Mouse (Mus musculus) MEL (cell line): ENCODE measurements around the gene Dusp23. TPM values are rescaled to one million over a fixed set of nuclear protein-coding genes. Genes with fewer than 3 reads are reported as not detected.

Experiments used
- DNase-seq: peaks from one replicate; pipeline ENCODE4 v3.0.0; 2011; ENCODE audit warnings: low read depth, low spot score
- H3K27ac ChIP-seq: 2 replicates; pipeline ENCODE4 v1.5.1; 2012; ENCODE audit warnings: low read depth, mild to moderate bottlenecking, control low read depth, low read length, moderate library complexity; ENCODE audit not compliant: control insufficient read depth
- H3K27me3 ChIP-seq, 2 experiments: fragments of 150-350 bp in 1 of 2; sonication (generic) in 1 of 2; 2 replicates each; pipeline ENCODE4 v1.6.1; 2012; ENCODE audit warnings: low read length in 2 of 2, mild to moderate bottlenecking in 2 of 2, improper control_type of control experiment in 1 of 2, moderate library complexity in 1 of 2; ENCODE audit not compliant: insufficient read depth in 2 of 2, control insufficient read depth in 1 of 2
- H3K36me3 ChIP-seq, 2 experiments: 2 replicates each; pipeline ENCODE4 v1.6.1; 2012 to 2014; ENCODE audit warnings: low read length in 2 of 2, improper control_type of control experiment in 1 of 2, inconsistent platforms in 1 of 2, mild to moderate bottlenecking in 1 of 2; ENCODE audit not compliant: insufficient read depth in 2 of 2, control insufficient read depth in 1 of 2
- H3K4me1 ChIP-seq, 2 experiments: fragments of 150-350 bp in 1 of 2; sonication (generic) in 1 of 2; 2 replicates each; pipeline ENCODE4 v1.6.1; 2012; ENCODE audit warnings: low read length in 2 of 2, improper control_type of control experiment in 1 of 2, mild to moderate bottlenecking in 1 of 2; ENCODE audit not compliant: insufficient read depth in 2 of 2, control insufficient read depth in 1 of 2
- H3K4me3 ChIP-seq, 2 experiments: fragments of 150-350 bp in 1 of 2; sonication (generic) in 1 of 2; 2 replicates each; pipeline ENCODE4 v1.5.1; 2012; ENCODE audit warnings: low read depth in 2 of 2, low read length in 2 of 2, mild to moderate bottlenecking in 2 of 2, moderate library complexity in 2 of 2, control low read depth in 1 of 2, improper control_type of control experiment in 1 of 2; ENCODE audit not compliant: control insufficient read depth in 1 of 2, insufficient read depth in 1 of 2
- H3K79me2 ChIP-seq: 2 replicates; pipeline ENCODE4 v1.6.1; 2012; ENCODE audit warnings: mild to moderate bottlenecking, low read length, moderate library complexity; ENCODE audit not compliant: control insufficient read depth, poor library complexity, insufficient read depth
- H3K9ac ChIP-seq: 2 replicates; pipeline ENCODE4 v1.6.1; 2012; ENCODE audit warnings: low read depth, mild to moderate bottlenecking, control low read depth, low read length, moderate library complexity; ENCODE audit not compliant: control insufficient read depth, poor library complexity, severe bottlenecking
- H3K9me3 ChIP-seq: fragments of 150-350 bp; sonication (generic); replicated peaks from 2 replicates; pipeline ENCODE4 v1.6.1; 2012; ENCODE audit warnings: mild to moderate bottlenecking, low read length, improper control_type of control experiment, moderate library complexity; ENCODE audit not compliant: insufficient read depth
- BHLHE40 ChIP-seq: IDR thresholded peaks from 2 replicates; pipeline ENCODE4 v1.6.1; 2012; ENCODE audit warnings: low read depth, mild to moderate bottlenecking, inconsistent platforms, low read length, improper control_type of control experiment, borderline replicate concordance
- CTCF ChIP-seq, 3 experiments: IDR thresholded peaks in 2 of 3; conservative IDR thresholded peaks in 1 of 3; 2 replicates each; pipeline ENCODE4 v1.5.1; 2011 to 2012; ENCODE audit warnings: low read length in 3 of 3, low read depth in 2 of 3, mild to moderate bottlenecking in 2 of 3, improper control_type of control experiment in 1 of 3, inconsistent platforms in 1 of 3, mixed read lengths in 1 of 3, moderate library complexity in 1 of 3; ENCODE audit not compliant: control insufficient read depth in 1 of 3, insufficient read depth in 1 of 3, poor library complexity in 1 of 3, severe bottlenecking in 1 of 3
- E2F4 ChIP-seq: IDR thresholded peaks from 2 replicates; pipeline ENCODE4 v1.6.1; 2011; ENCODE audit warnings: low read depth, low read length, improper control_type of control experiment, borderline replicate concordance
- EP300 ChIP-seq, 2 experiments: IDR thresholded peaks; 2 replicates each; pipeline ENCODE4 v1.6.1; 2011; ENCODE audit warnings: improper control_type of control experiment in 2 of 2, low read length in 2 of 2, low read depth in 1 of 2, mild to moderate bottlenecking in 1 of 2
- GABPA ChIP-seq: IDR thresholded peaks from 2 replicates; pipeline ENCODE4 v1.6.1; 2012; ENCODE audit warnings: low read depth, mild to moderate bottlenecking, inconsistent platforms, low read length, improper control_type of control experiment, moderate library complexity
- GATA1 ChIP-seq: IDR thresholded peaks from 2 replicates; pipeline ENCODE4 v1.6.1; 2011; ENCODE audit warnings: low read depth, low read length, improper control_type of control experiment
- KAT2A ChIP-seq: conservative IDR thresholded peaks from 2 replicates; pipeline ENCODE4 v1.6.1; 2012; ENCODE audit warnings: low read depth, low read length, improper control_type of control experiment, inconsistent platforms
- MAFK ChIP-seq: IDR thresholded peaks from 2 replicates; pipeline ENCODE4 v1.6.1; 2011; ENCODE audit warnings: low read depth, mild to moderate bottlenecking, low read length, improper control_type of control experiment, borderline replicate concordance
- MAX ChIP-seq: IDR thresholded peaks from 2 replicates; pipeline ENCODE4 v1.6.1; 2011; ENCODE audit warnings: low read length, improper control_type of control experiment
- MAZ ChIP-seq: IDR thresholded peaks from 2 replicates; pipeline ENCODE4 v1.6.1; 2012; ENCODE audit warnings: low read depth, mild to moderate bottlenecking, inconsistent platforms, low read length, improper control_type of control experiment
- MEF2A ChIP-seq: IDR thresholded peaks from 2 replicates; pipeline ENCODE4 v1.6.1; 2014; ENCODE audit warnings: low read depth, mild to moderate bottlenecking, inconsistent platforms, low read length, improper control_type of control experiment; ENCODE audit not compliant: poor library complexity, insufficient replicate concordance, severe bottlenecking; ENCODE audit errors: extremely low read depth
- MXI1 ChIP-seq: IDR thresholded peaks from 2 replicates; pipeline ENCODE4 v1.6.1; 2011; ENCODE audit warnings: mild to moderate bottlenecking, low read depth, low read length, improper control_type of control experiment
- POLR2AphosphoS2 ChIP-seq: IDR thresholded peaks from 2 replicates; pipeline ENCODE4 v1.6.1; 2011; ENCODE audit warnings: low read length, improper control_type of control experiment
- RAD21 ChIP-seq: IDR thresholded peaks from 2 replicates; pipeline ENCODE4 v1.6.1; 2011; ENCODE audit warnings: mild to moderate bottlenecking, low read depth, low read length, improper control_type of control experiment
- TAL1 ChIP-seq: IDR thresholded peaks from 2 replicates; pipeline ENCODE4 v1.6.1; 2012; ENCODE audit warnings: mild to moderate bottlenecking, inconsistent platforms, low read length, moderate library complexity, mixed read lengths
- TBP ChIP-seq: IDR thresholded peaks from 2 replicates; pipeline ENCODE4 v1.8.0; 2011; ENCODE audit warnings: low read depth, low read length, improper control_type of control experiment
- UBTF ChIP-seq: IDR thresholded peaks from 2 replicates; pipeline ENCODE4 v1.6.1; 2012; ENCODE audit warnings: low read depth, mild to moderate bottlenecking, inconsistent platforms, low read length, improper control_type of control experiment, moderate library complexity, borderline replicate concordance; ENCODE audit not compliant: insufficient read depth
- USF1 ChIP-seq: IDR thresholded peaks from 2 replicates; pipeline ENCODE4 v1.6.1; 2014; ENCODE audit warnings: low read depth, mild to moderate bottlenecking, inconsistent platforms, low read length, improper control_type of control experiment, moderate library complexity
- USF2 ChIP-seq, 2 experiments: IDR thresholded peaks; 2 replicates each; pipeline ENCODE4 v1.6.1; 2011 to 2012; ENCODE audit warnings: improper control_type of control experiment in 2 of 2, low read length in 2 of 2, borderline replicate concordance in 1 of 2, inconsistent platforms in 1 of 2, low read depth in 1 of 2, mild to moderate bottlenecking in 1 of 2; ENCODE audit not compliant: insufficient read depth in 1 of 2
- ZC3H11A ChIP-seq: IDR thresholded peaks from 2 replicates; pipeline ENCODE4 v1.6.1; 2012; ENCODE audit warnings: low read depth, mild to moderate bottlenecking, inconsistent platforms, low read length, improper control_type of control experiment
- ZKSCAN1 ChIP-seq: IDR thresholded peaks from 2 replicates; pipeline ENCODE4 v1.6.1; 2012; ENCODE audit warnings: low read depth, mild to moderate bottlenecking, inconsistent platforms, low read length, improper control_type of control experiment, moderate library complexity
- ZMIZ1 ChIP-seq: IDR thresholded peaks from 2 replicates; pipeline ENCODE4 v1.6.1; 2012; ENCODE audit warnings: low read depth, mild to moderate bottlenecking, inconsistent platforms, low read length, improper control_type of control experiment, moderate library complexity
- ZNF384 ChIP-seq: IDR thresholded peaks from 2 replicates; pipeline ENCODE4 v1.6.1; 2012; ENCODE audit warnings: low read depth, mild to moderate bottlenecking, inconsistent platforms, low read length, improper control_type of control experiment
- polyA plus RNA-seq, 2 experiments: library from polyadenylated mRNA; stranded (reverse) in 1 of 2; unstranded in 1 of 2; fragments of >175 nt in 1 of 2; fragments of >200 nt in 1 of 2; gene quantifications; 2 replicates each; pipeline versions ENCODE4 v1.2.1 to v1.2.4; 2012; ENCODE audit warnings: low replicate concordance in 2 of 2, low read depth in 1 of 2; ENCODE audit not compliant: insufficient read length in 2 of 2, insufficient read depth in 1 of 2, missing spikeins in 1 of 2
- total RNA-seq: library from RNA; depleted of rRNA; stranded (reverse); fragments of 300-350 nt; gene quantifications from 2 replicates; pipeline ENCODE4 v1.2.3, GENCODE M21; 2012

Gene Dusp23
- total and polyA plus RNA-seq, 3 experiments, result 0.54 to 2.5 TPM; not detected in 1

DNA sequence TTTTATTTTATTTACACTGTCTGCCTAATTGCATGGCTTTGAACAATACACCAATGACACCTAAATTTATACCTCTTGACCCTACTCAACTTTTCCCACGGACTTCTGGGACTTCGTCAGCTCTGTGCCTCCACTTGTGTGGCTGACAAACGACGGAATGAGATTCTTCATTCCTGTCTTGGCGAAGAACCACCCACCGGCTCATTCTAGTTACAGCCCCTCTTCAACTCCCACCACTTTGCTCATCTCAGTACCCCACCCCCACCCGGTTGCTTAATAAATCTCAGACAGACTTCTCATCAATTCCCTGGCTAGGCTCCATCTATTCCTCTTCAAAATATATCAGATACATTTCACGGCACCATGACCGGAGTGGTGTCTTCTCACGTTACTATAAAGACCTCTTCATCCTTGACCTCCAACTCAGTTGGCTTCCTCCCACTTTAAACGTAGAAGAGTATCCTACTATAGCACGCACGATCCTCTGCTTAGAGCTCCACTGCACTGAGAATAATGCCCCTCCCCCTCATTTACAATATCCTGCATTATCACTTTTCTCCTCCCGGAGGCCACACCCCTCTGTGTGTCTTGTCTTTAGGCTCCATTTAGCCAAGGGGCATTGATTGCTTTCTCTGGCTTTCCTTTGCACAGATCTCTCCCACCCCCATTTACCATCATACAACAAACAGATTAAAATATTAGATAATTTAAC is 15.2 kb downstream of the Dusp23 start:
- Histone ChIP-seq H3K79me2 (no peaks in the 10 kb centered on the region), H3K27ac (no peak overlapping the region), H3K4me3 (no peak overlapping the region), H3K9ac (no peak overlapping the region)
- no peak for DNase-seq
- TF ChIP-seq ZMIZ1 (no peak), ZNF384 (no peak), MAFK (no peak), MAZ (no peak), TBP (no peak), MEF2A (no peak), GATA1 (no peak), ZC3H11A (no peak), E2F4 (no peak), RAD21 (no peak), MAX (no peak)
- TF ChIP-seq, all 39 proteins: peak for 0
- peaks cover 0 to 2% of the 10 kb centered on the region in 2 experiments; a peak in 1 of 4 replicates for H3K27me3 ChIP-seq
- H3K4me1 ChIP-seq, result no peaks in the 10 kb centered on the region
- H3K36me3 ChIP-seq, result no peaks in the 10 kb centered on the region
- H3K9me3 ChIP-seq, result no peaks in the 10 kb centered on the region

DNA sequence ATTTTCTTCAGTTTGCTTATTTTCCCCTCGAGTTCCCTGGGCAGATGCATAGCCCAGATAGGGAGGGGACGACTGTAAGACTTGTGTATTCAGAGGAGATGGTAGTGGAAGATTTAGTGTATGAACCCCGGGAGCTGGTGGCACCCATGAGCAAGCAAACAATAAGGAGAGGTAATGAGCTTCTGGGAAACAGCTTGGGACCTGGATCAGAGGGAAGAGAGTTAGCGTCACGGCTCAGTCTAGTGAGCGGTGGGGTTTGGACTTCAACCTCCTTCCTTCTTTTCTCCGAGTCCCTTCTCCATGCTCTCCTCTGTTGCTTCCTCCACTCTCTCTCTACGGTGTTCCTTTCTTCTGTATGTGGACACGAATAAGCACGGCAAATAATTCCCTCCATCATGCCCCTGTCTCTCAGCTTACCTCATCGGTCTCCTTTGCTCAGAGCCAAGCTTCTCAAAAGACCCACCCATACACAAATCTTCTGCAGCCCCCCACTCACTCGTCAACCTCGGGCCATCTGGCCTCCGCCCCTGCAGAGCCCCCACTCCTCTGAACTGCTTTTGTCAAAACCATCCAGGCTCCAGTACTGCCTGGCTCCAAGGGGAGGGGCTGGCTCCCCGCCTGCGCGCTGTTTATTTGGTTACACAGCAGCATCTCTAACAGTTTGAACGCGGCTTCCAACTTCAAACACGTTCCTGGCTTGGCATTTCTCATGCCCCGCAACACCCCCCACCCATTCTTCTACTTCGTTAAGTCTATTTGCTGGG is 16.0 kb downstream of the Dusp23 start:
- Histone ChIP-seq H3K27me3 (peaks cover 0 to 2% of the 10 kb centered on the region in 2 experiments; a peak in 1 of 4 replicates), H3K9me3 (no peaks in the 10 kb centered on the region), H3K27ac (no peak overlapping the region), H3K79me2 (no peaks in the 10 kb centered on the region), H3K36me3 (no peaks in the 10 kb centered on the region), H3K9ac (no peak overlapping the region), H3K4me1 (no peaks in the 10 kb centered on the region), H3K4me3 (no peak overlapping the region)
- DNase-seq, result no peak
- TF ChIP-seq ZMIZ1, result no peak
- no peak for TF ChIP-seq CTCF (IDR thresholded peaks at IDR 0.05 in 2 of 3, conservative IDR thresholded peaks at IDR 0.05 in 1 of 3; ENCODE audit: control insufficient read depth in 1 of 3, insufficient read depth in 1 of 3, low read depth in 2 of 3, low read length in 3 of 3, poor library complexity in 1 of 3, severe bottlenecking in 1 of 3)
- TF ChIP-seq UBTF, result no peak
- no peak for TF ChIP-seq KAT2A
- no peak for TF ChIP-seq MAX
- no peak for TF ChIP-seq MAFK
- no peak for TF ChIP-seq ZC3H11A
- no peak for TF ChIP-seq MEF2A
- TF ChIP-seq MXI1, result no peak
- TF ChIP-seq USF1, result no peak
- no peak for TF ChIP-seq MAZ
- TF ChIP-seq BHLHE40, result no peak
- TF ChIP-seq POLR2AphosphoS2, result no peak
- no peak for TF ChIP-seq TAL1
- no peak for TF ChIP-seq TBP
- no peak for TF ChIP-seq GABPA
- TF ChIP-seq EP300 (IDR thresholded peaks at IDR 0.05; ENCODE audit: low read depth in 1 of 2, low read length in 2 of 2), result no peak
- no peak for TF ChIP-seq E2F4
- no peak for TF ChIP-seq USF2 (IDR thresholded peaks at IDR 0.05; ENCODE audit: borderline replicate concordance in 1 of 2, insufficient read depth in 1 of 2, low read depth in 1 of 2, low read length in 2 of 2)
- TF ChIP-seq ZKSCAN1, result no peak
